Mouse (Mus musculus) megakaryocyte, embryonic 14.5 days (primary cell): ENCODE data around the gene Fndc9.

Source experiments
- FLI1 ChIP-seq: IDR thresholded peaks from 2 replicates; pipeline ENCODE4 v1.6.1; 2012; ENCODE audit warnings: low read length, inconsistent platforms, mixed read lengths
- GATA1 ChIP-seq: IDR thresholded peaks from 3 replicates; pipeline ENCODE4 v1.6.1; 2012; ENCODE audit warnings: mixed read lengths, low read length, inconsistent platforms, borderline replicate concordance

GRCm38 (mm10) chr11:46204841-46205240 is 30.5 kb upstream of the Fndc9 start:
- TF ChIP-seq GATA1 (no peak), FLI1 (no peak)
